Mouse (Mus musculus) forebrain, embryonic 14.5 days (tissue): ENCODE data around the gene Cux2. TPM values are rescaled to one million over a fixed set of nuclear protein-coding genes. Genes with fewer than 3 reads are reported as not detected.

Source experiments
- ATAC-seq: fragments of 200-750 bp; cut with Nextera tagmentation; 2 replicates; pipeline ENCODE4 v1.8.0; 2017; ENCODE audit warnings: mild to moderate bottlenecking, moderate library complexity
- DNase-seq: peaks from one replicate; pipeline ENCODE4 v3.0.0-alpha.2; 2015; ENCODE audit warnings: low spot score
- H3K27ac ChIP-seq: fragments of 300-500 bp; sonication (generic); 2 replicates; pipeline ENCODE4 v1.5.1; 2014; ENCODE audit warnings: low read depth, mild to moderate bottlenecking, control low read depth, low read length, moderate library complexity
- H3K27me3 ChIP-seq: fragments of 300-500 bp; sonication (generic); replicated peaks from 2 replicates; pipeline ENCODE4 v1.6.1; 2014; ENCODE audit warnings: low read length, control low read depth, mixed read lengths; ENCODE audit not compliant: control insufficient read depth, insufficient read depth
- H3K36me3 ChIP-seq: fragments of 300-500 bp; sonication (generic); 2 replicates; pipeline ENCODE4 v1.6.1; 2014; ENCODE audit warnings: low read length, control low read depth; ENCODE audit not compliant: control insufficient read depth, insufficient read depth
- H3K4me1 ChIP-seq: fragments of 300-500 bp; sonication (generic); 2 replicates; pipeline ENCODE4 v1.6.1; 2014; ENCODE audit warnings: antibody characterized with exemption, low read length, control low read depth; ENCODE audit not compliant: control insufficient read depth, insufficient read depth
- H3K4me2 ChIP-seq: fragments of 300-500 bp; sonication (generic); 2 replicates; pipeline ENCODE4 v1.6.1; 2014; ENCODE audit warnings: mild to moderate bottlenecking, control low read depth, low read length
- H3K4me3 ChIP-seq: fragments of 300-500 bp; sonication (generic); 2 replicates; pipeline ENCODE4 v1.5.1; 2014; ENCODE audit warnings: low read depth, low read length, control low read depth
- H3K9ac ChIP-seq: fragments of 300-500 bp; sonication (generic); 2 replicates; pipeline ENCODE4 v1.6.1; 2014; ENCODE audit warnings: mild to moderate bottlenecking, low read length, control low read depth, moderate library complexity
- H3K9me3 ChIP-seq: fragments of 300-500 bp; sonication (generic); replicated peaks from 2 replicates; pipeline ENCODE4 v1.6.1; 2016; ENCODE audit warnings: low read length, control low read depth, mixed read lengths; ENCODE audit not compliant: control insufficient read depth
- WGBS: fragments of 180-500 bp; shearing (Covaris S2); extraction: QIAGEN DNeasy Blood & Tissue Kit; methylation state at CpG from one replicate; pipeline ENCODE4 v1.1.7; 2014; 5-methylcytosine and 5-hydroxymethylcytosine counted together
- polyA plus RNA-seq: library from polyadenylated mRNA; unstranded; fragments of >200 nt; fragmentation: Nextera tagmentation; extraction: Ambion mirVana; gene quantifications from 2 replicates; pipeline ENCODE4 v1.2.1, GENCODE M21; 2014

Cux2 gene
- polyA plus RNA-seq, 1 experiment from 2014 or later: 16.7 TPM

DNA sequence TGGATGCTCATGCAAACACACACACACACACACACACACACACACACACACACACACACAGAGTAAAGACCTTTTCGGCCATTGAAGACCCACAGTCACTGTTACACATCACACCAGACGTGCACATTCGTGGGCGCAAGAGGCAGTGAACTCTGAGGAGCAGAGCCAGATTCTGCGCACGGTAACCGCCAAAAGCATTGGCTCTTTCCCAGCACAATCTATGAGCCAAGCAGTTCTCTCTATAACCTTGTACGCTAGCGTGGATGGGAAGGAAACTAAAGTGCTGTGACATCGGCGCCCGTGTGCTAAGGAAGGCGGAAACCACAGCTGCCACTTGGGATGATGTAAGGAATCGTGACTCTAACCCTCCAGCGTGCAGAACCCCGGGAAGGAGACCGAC is 171.2 kb downstream of the Cux2 start:
- Histone ChIP-seq H3K4me2 (no peak overlapping the region), H3K36me3 (0 out of 2 replicates have a peak, but pooled peaks cover 3% of the 10 kb centered on the region), H3K4me3 (no peak overlapping the region), H3K9ac (no peak overlapping the region), H3K27ac (no peak overlapping the region), H3K9me3 (no peaks in the 10 kb centered on the region), H3K27me3 (no peaks in the 10 kb centered on the region), H3K4me1 (no peaks in the 10 kb centered on the region)
- ATAC-seq: no peak
- WGBS: 70% methylated on average over 17 of the region's 17 CpGs
- DNase-seq: peak; percentile 62

DNA sequence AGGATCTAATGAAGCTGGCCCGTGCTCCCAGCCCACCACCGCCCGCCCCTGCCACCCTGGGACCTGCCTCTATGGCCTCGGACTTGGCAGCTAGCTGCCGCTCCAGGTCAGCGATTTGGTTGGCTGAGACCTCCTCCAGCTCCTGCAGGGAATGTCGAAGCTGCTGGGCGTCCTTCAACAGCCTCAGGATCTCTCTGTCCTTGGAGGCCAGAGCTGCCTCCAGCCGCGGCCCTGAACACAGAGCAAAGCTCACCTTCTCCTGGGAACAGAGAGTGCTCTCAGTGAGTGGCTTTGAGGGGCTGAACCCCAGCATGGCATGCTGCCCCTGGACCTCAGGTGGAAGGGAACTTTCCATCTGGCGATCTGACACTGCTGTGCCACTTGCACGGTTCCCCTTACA is 173.0 kb downstream of the Cux2 start:
- ATAC-seq: no peak
- DNase-seq: no peak
- Histone ChIP-seq H3K4me2 (no peak overlapping the region), H3K4me3 (no peak overlapping the region), H3K9ac (no peak overlapping the region), H3K9me3 (no peaks in the 10 kb centered on the region), H3K27ac (no peak overlapping the region), H3K4me1 (no peaks in the 10 kb centered on the region), H3K36me3 (0 out of 2 replicates have a peak, but pooled peaks cover 6% of the 10 kb centered on the region), H3K27me3 (no peaks in the 10 kb centered on the region)
- WGBS: 84% methylated on average over 12 of the region's 12 CpGs

DNA sequence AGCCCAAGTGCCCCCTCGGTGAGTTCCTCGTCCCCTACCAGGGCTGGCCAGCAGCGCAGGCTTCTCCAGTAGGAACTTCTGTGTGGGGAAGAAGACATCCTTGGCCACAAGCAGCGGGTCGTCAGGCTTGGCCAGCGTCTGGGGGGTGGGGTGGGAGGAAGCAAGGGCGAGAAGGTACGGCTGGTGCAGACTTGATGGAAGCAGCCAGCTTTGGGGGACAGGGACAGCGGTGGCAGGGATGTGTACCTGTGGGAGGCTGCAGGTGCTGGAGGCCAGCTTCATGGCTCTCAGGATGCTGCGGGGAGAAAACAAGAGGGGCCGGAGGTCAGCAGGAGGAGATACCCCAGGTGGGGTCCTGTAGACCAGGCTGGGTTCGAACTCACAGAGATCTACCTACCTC is 174.9 kb downstream of the Cux2 start:
- H3K4me1 ChIP-seq: no peaks in the 10 kb centered on the region
- H3K27ac ChIP-seq: no peak overlapping the region
- no peak overlapping the region for H3K4me3 ChIP-seq
- H3K4me2 ChIP-seq: no peak overlapping the region
- H3K9ac ChIP-seq: no peak overlapping the region
- H3K36me3 ChIP-seq: 0 out of 2 replicates have a peak, but pooled peaks cover 6% of the 10 kb centered on the region
- no peaks in the 10 kb centered on the region for H3K27me3 ChIP-seq
- DNase-seq (no peak), ATAC-seq (no peak)
- WGBS: 92% methylated on average over 12 of the region's 12 CpGs
- H3K9me3 ChIP-seq: no peaks in the 10 kb centered on the region

DNA sequence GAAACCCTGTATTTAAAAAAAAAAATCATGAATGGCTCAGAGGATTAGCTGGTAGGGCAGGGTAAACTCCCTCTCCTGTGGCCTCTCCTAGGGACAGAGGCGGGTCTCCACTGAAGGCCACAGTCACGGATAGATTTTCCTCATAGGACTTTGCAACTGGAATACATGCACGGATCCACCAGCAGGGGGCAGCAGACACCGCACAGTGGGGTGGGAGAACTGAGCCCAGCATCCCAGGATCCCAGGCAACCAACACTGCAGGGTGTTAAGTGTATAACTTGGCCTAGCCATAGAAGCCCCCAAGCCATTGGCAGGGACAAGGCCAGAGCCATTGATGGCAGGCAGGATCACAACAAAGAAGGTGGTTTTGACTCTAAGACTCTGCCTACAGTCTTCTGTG is 177.7 kb downstream of the Cux2 start:
- Histone ChIP-seq H3K36me3 (peaks cover 14% of the 10 kb centered on the region; the same call in 1 of the 2 replicates), H3K9ac (no peak overlapping the region), H3K4me3 (no peak overlapping the region), H3K27ac (no peak overlapping the region), H3K27me3 (no peaks in the 10 kb centered on the region), H3K4me1 (no peaks in the 10 kb centered on the region), H3K4me2 (no peak overlapping the region), H3K9me3 (no peaks in the 10 kb centered on the region)
- WGBS: 4% methylated on average over 4 of the region's 4 CpGs
- ATAC-seq (peak; percentile 82), DNase-seq (peak; percentile 90)

DNA sequence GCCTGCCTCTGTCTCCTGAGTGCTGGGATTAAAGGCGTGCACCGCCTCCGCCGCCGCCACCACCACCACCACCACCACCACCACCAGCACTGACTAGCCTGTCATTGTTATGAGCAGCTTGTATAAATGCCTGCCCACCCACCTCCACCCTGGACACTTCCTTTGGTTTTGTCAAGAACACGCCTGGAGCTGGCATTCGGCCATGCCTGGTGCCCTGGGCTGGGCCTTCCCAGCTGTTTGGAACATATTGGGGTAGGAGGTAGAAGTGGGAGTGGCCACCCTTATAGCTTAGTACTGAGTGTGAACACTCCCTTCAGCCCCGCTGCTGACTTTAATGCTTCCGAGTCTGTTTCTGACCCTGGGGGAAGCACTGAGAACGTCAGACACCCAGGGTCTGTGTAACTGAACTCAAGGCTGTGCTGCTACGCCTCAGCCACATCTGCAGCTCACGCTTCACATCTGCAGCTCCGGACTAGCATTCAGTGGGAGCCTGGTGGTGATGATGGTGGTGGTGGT is 178.3 kb downstream of the Cux2 start:
- no peaks in the 10 kb centered on the region for H3K4me1 ChIP-seq
- WGBS: 87% methylated on average over 13 of the region's 13 CpGs
- peaks cover 11% of the 10 kb centered on the region; the same call in 1 of the 2 replicates for H3K36me3 ChIP-seq
- no peak overlapping the region for H3K9ac ChIP-seq
- no peaks in the 10 kb centered on the region for H3K27me3 ChIP-seq
- H3K4me3 ChIP-seq: no peak overlapping the region
- DNase-seq (no peak), ATAC-seq (no peak)
- H3K27ac ChIP-seq: no peak overlapping the region
- H3K9me3 ChIP-seq: no peaks in the 10 kb centered on the region
- H3K4me2 ChIP-seq: no peak overlapping the region

DNA sequence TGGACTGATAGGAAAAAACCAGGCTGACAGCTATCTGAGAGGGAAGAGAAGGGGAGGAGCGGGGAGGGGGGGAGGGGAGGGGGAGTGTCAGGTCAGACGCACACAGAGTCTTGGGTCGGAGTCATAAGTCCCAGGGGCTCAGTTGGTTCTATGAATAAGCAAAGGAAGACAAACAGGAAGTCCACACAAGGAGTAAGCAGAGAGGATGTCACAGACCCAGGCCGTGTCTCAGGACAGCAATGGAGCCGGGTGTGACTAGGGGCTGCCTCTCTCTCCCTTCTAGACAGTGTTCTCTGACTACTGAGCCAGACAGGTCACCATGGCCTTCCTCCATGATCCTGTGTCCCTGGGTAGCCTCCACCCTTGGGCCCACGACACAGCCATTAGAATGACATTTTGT is 179.1 kb downstream of the Cux2 start:
- no peak overlapping the region for H3K9ac ChIP-seq
- H3K4me3 ChIP-seq: no peak overlapping the region
- no peak overlapping the region for H3K4me2 ChIP-seq
- H3K27me3 ChIP-seq: no peaks in the 10 kb centered on the region
- H3K4me1 ChIP-seq: no peaks in the 10 kb centered on the region
- no peak for ATAC-seq
- no peak overlapping the region for H3K27ac ChIP-seq
- DNase-seq: no peak
- no peaks in the 10 kb centered on the region for H3K9me3 ChIP-seq
- 86% methylated on average over 6 of the region's 6 CpGs for WGBS
- H3K36me3 ChIP-seq: peaks cover 11% of the 10 kb centered on the region; the same call in 1 of the 2 replicates

DNA sequence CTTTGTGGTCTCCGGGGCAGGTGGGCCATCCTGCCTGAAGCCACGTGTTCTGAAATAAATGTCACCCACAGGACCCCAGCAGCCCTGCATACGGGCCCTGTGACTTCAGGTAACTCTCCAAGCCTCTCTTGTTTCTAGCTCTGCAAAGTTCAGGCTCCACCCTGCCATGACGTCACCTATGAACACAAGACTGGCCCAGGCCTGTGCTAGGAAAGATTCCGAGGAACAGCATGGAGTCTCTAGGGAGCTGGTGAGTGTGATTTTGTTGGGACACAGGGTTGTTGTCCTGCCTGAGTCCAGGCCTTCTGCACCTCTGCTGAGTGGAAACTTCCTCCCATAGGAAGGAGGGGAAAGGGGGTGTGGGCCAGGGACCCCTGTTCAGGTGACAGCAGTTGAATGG is 181.9 kb downstream of the Cux2 start:
- whole genome bisulfite sequencing: 69% methylated on average over 5 of the region's 5 CpGs
- no peak for ATAC-seq

DNA sequence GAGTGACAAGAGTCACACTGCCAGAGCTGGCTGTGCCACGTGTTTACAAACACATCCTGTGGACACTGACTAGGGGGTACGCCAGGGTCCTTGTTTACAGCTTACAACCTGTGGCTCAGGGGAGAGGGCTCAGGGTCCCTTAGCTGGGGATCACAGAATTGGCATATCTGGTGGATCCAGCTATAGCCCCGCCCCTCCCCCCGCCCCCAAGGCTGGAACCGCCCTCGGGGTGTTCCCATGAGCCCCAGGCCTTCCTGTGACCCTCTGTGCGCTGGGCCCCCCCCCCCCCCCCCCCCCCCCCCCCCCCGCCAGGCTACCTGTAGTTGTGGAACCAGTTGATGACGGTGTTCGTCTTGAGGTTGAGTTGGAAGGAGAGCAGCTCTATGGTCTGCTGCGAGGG is 185.6 kb downstream of the Cux2 start:
- DNase-seq (no peak), ATAC-seq (no peak)
- 13% methylated on average over 9 of the region's 11 CpGs for WGBS
- H3K9ac ChIP-seq: no peak overlapping the region
- H3K4me3 ChIP-seq: no peak overlapping the region
- no peaks in the 10 kb centered on the region for H3K4me1 ChIP-seq
- no peaks in the 10 kb centered on the region for H3K9me3 ChIP-seq
- peaks cover 9% of the 10 kb centered on the region; the same call in 1 of the 2 replicates for H3K36me3 ChIP-seq
- H3K27ac ChIP-seq: no peak overlapping the region
- H3K27me3 ChIP-seq: no peaks in the 10 kb centered on the region
- H3K4me2 ChIP-seq: no peak overlapping the region

More for the DNA sequence above, 181.9 kb downstream of the Cux2 start:
- DNase-seq: no peak
- Histone ChIP-seq H3K4me1 (no peaks in the 10 kb centered on the region), H3K27ac (no peak overlapping the region), H3K9me3 (no peaks in the 10 kb centered on the region), H3K27me3 (no peaks in the 10 kb centered on the region), H3K4me3 (no peak overlapping the region), H3K4me2 (no peak overlapping the region), H3K9ac (no peak overlapping the region), H3K36me3 (peaks cover 11% of the 10 kb centered on the region; the same call in 1 of the 2 replicates)

DNA sequence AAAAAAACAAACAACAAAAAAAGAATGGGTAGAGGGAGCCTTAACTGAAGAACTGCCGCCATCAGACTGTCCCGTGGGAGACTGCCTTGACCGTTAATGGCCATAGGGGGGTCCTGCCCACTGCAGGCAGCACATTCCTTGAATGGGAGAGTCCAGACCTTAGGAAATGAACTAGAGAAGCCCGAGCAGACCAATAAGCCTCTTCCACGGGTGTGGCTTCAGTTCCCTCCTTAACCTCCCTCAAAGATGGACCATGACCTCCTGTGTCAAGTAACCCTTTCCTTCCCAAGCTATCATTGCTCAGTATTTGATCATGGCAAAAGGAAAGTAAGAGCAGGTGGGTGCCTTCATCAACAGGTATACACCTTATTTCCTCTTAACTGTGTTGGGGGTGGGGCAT is 187.9 kb downstream of the Cux2 start:
- ATAC-seq: no peak
- Histone ChIP-seq H3K27me3 (no peaks in the 10 kb centered on the region), H3K4me1 (no peaks in the 10 kb centered on the region), H3K9me3 (no peaks in the 10 kb centered on the region), H3K27ac (no peak overlapping the region), H3K36me3 (peaks cover 8% of the 10 kb centered on the region; the same call in 1 of the 2 replicates), H3K4me2 (no peak overlapping the region), H3K4me3 (no peak overlapping the region), H3K9ac (no peak overlapping the region)
- no peak for DNase-seq
- WGBS: 72% methylated on average over 5 of the region's 5 CpGs
